Mouse (Mus musculus) brain, embryonic 14.5 days (tissue): ENCODE data around the gene Neurl2.

Experiments used
- CTCF ChIP-seq: fragments of 200-500 bp; IDR thresholded peaks from 2 replicates; pipeline ENCODE4 v1.5.1; 2012; ENCODE audit warnings: inconsistent platforms, mild to moderate bottlenecking, moderate library complexity, borderline replicate concordance; ENCODE audit not compliant: insufficient read depth, insufficient read length; ENCODE audit errors: extremely low read depth
- POLR2A ChIP-seq: fragments of 200-500 bp; IDR thresholded peaks from 2 replicates; pipeline ENCODE4 v1.6.1; 2012; ENCODE audit warnings: mild to moderate bottlenecking, inconsistent platforms, borderline replicate concordance; ENCODE audit not compliant: poor library complexity, insufficient read depth, insufficient read length, severe bottlenecking; ENCODE audit errors: extremely low read depth

DNA sequence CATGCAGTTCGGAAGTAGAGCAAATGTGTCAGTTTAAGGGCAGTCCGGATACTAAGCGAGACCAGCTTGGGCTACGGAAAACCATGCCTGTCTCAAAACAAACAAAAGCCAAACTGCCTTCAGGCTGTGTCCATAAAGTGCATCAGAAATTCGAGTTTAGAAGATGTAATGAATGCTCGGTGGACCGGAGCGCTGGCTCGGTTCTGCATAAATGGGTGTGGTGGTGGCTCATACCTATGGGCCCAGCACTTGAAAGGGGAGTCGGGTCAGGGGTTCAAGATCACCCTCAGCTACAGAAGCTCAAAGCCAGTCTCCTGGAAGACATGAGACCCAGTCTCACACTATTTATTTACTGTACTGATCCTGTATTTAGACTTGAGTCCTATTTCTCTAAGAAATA is 45.5 kb downstream of the Neurl2 start:
- TF ChIP-seq POLR2A, result no peak
- no peak for TF ChIP-seq CTCF
